ENCODE assay signal across 8 mouse cellular contexts in the genomic region with DNA sequence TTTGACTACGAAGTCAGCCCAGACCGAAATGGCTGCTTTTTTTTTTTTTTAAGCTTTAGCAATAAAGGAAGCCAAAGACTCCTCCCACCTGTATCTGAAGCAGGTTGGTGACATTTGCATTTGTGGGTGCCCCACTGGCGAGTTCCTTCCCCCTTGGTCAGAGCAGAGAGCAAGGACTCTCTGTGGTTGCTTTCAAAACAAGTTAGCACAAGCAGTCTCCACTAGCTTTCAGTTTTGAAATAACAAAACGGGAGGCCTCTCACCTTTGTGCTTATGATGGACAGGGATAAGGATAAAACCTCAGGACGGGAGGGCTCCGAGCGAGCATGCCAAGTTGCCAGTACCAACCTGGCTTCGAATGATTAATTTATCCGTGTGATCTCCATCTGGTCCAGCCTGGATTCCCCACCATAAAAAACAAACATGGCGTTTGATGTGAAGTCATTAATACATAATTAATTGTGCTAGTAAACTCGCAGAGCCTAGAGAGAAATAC. TPM values are rescaled to one million over a fixed set of nuclear protein-coding genes. Genes with fewer than 3 reads are reported as not detected.
DNase-seq lines count a peak whose midpoint lies in the region; ATAC-seq and TF ChIP-seq lines count a peak whose summit lies in the region.

No protein-coding gene starts in this region.

- TF ChIP-seq CTCF in thymus, adult 2 months (IDR thresholded peaks at IDR 0.05; ENCODE audit: borderline replicate concordance, control insufficient read depth, extremely low read depth, insufficient read depth, low read length, poor library complexity), result no peak
- TF ChIP-seq CTCF in kidney, postnatal 0 days (IDR thresholded peaks at IDR 0.05; ENCODE audit: low read depth), result no peak

- no peak for TF ChIP-seq POLR2A in thymus, adult 2 months (IDR thresholded peaks at IDR 0.05; ENCODE audit: control insufficient read depth, extremely low read depth, insufficient read depth, low read length, poor library complexity)

- H3K4me1 ChIP-seq in thymus, adult 2 months (replicated peaks; ENCODE audit: control insufficient read depth, insufficient read depth, low read length), result peaks cover 14% of the 10 kb centered on the region
- peaks cover 6% of the 10 kb centered on the region; the same call in 1 of the 2 replicates for H3K4me1 ChIP-seq in forebrain, embryonic 11.5 days (replicated peaks; ENCODE audit: control insufficient read depth, insufficient read depth, low read length)
- H3K4me1 ChIP-seq in kidney, postnatal 0 days (replicated peaks; ENCODE audit: insufficient read depth, low read length), result peaks cover 23% of the 10 kb centered on the region; the same call in 1 of the 2 replicates
- H3K4me1 ChIP-seq in midbrain, embryonic 12.5 days, result peaks cover 9% of the 10 kb centered on the region

- no peaks in the 10 kb centered on the region for H3K36me3 ChIP-seq in thymus, adult 2 months (ENCODE audit: control insufficient read depth, insufficient read depth, low read length)
- H3K36me3 ChIP-seq in forebrain, embryonic 11.5 days (ENCODE audit: control insufficient read depth, insufficient read depth, low read length), result no peaks in the 10 kb centered on the region
- H3K36me3 ChIP-seq in kidney, postnatal 0 days (ENCODE audit: insufficient read depth, low read length), result no peaks in the 10 kb centered on the region
- no peaks in the 10 kb centered on the region for H3K36me3 ChIP-seq in midbrain, embryonic 12.5 days

- H3K27ac ChIP-seq in thymus, adult 2 months (ENCODE audit: control insufficient read depth, insufficient read depth, low read length), result no peak overlapping the region
- H3K27ac ChIP-seq in forebrain, embryonic 11.5 days (ENCODE audit: low read depth, low read length), result no peak overlapping the region
- H3K27ac ChIP-seq in kidney, postnatal 0 days, result peak overlapping the region; percentile 86
- H3K27ac ChIP-seq in midbrain, embryonic 12.5 days (replicated peaks), result no peak overlapping the region

- ATAC-seq in forebrain, embryonic 11.5 days (replicated peaks; ENCODE audit: low FRiP score), result no peak
- ATAC-seq in kidney, postnatal 0 days (replicated peaks; ENCODE audit: low FRiP score, low read depth), result no peak
- ATAC-seq in midbrain, embryonic 12.5 days (ENCODE audit: low FRiP score, low read depth), result no peak

- DNase-seq in thymus, adult 2 months, result peak; percentile 22
- DNase-seq in thymus, postnatal 14 days, result no peak
- DNase-seq in forebrain, embryonic 11.5 days (ENCODE audit: low spot score), result no peak
- peak; percentile 26 for DNase-seq in kidney, postnatal 0 days (ENCODE audit: low spot score)
- no peak for DNase-seq in urinary bladder, postnatal 4 days (ENCODE audit: low spot score in 2 of 2)
- DNase-seq in right cerebral cortex, postnatal 4 days, result no peak
- DNase-seq in adrenal gland, adult 18-20 months (ENCODE audit: low spot score in 2 of 2), result no peak

- peak overlapping the region; percentile 97 for H3K4me2 ChIP-seq in forebrain, embryonic 11.5 days (ENCODE audit: low read depth, low read length, severe bottlenecking)
- H3K4me2 ChIP-seq in kidney, postnatal 0 days (ENCODE audit: low read length), result peak overlapping the region; percentile 92
- peak overlapping the region; percentile 92 for H3K4me2 ChIP-seq in midbrain, embryonic 12.5 days (replicated peaks)

- H3K9me3 ChIP-seq in forebrain, embryonic 11.5 days (ENCODE audit: control insufficient read depth, low read length), result no peaks in the 10 kb centered on the region
- no peaks in the 10 kb centered on the region for H3K9me3 ChIP-seq in kidney, postnatal 0 days (replicated peaks; ENCODE audit: low read length)
- H3K9me3 ChIP-seq in midbrain, embryonic 12.5 days, result no peaks in the 10 kb centered on the region

- no peak overlapping the region for H3K4me3 ChIP-seq in thymus, adult 2 months (ENCODE audit: control insufficient read depth, insufficient read depth, low read length)
- peak overlapping the region; percentile 77 for H3K4me3 ChIP-seq in forebrain, embryonic 11.5 days (ENCODE audit: low read depth, low read length)
- peak overlapping the region; percentile 88 for H3K4me3 ChIP-seq in kidney, postnatal 0 days (replicated peaks; ENCODE audit: low read depth, low read length)
- peak overlapping the region; percentile 82 for H3K4me3 ChIP-seq in midbrain, embryonic 12.5 days

- no peaks in the 10 kb centered on the region for H3K27me3 ChIP-seq in thymus, adult 2 months (ENCODE audit: control insufficient read depth, insufficient read depth, low read length)
- H3K27me3 ChIP-seq in forebrain, embryonic 11.5 days (ENCODE audit: control insufficient read depth, insufficient read depth, low read length), result peaks cover 2% of the 10 kb centered on the region; the same call in 1 of the 2 replicates
- H3K27me3 ChIP-seq in kidney, postnatal 0 days (ENCODE audit: insufficient read depth, low read length), result no peaks in the 10 kb centered on the region
- H3K27me3 ChIP-seq in midbrain, embryonic 12.5 days, result peaks cover 48% of the 10 kb centered on the region

- WGBS in thymus, adult 2 months, result 12% methylated on average over 11 of the region's 11 CpGs
- 36% methylated on average over 11 of the region's 11 CpGs for WGBS in forebrain, embryonic 11.5 days
- 9% methylated on average over 11 of the region's 11 CpGs for WGBS in kidney, postnatal 0 days
- WGBS in midbrain, embryonic 12.5 days, result 39% methylated on average over 11 of the region's 11 CpGs

- H3K9ac ChIP-seq in forebrain, embryonic 11.5 days (ENCODE audit: low read length), result no peak overlapping the region
- H3K9ac ChIP-seq in kidney, postnatal 0 days (ENCODE audit: low read depth, low read length), result peak overlapping the region; percentile 91; the same call in 1 of the 2 replicates
- H3K9ac ChIP-seq in midbrain, embryonic 12.5 days (replicated peaks), result no peak overlapping the region

RNA-seq across cellular contexts. Expression of a gene that starts 1.2 kb away (rescaled TPM):
- polyA plus RNA-seq in thymus, adult 2 months (2012; rRNA removed), result 12.5 and 13.8 TPM in 2 replicates
- 7.3 and 8.6 TPM in 2 replicates for polyA plus RNA-seq in forebrain, embryonic 11.5 days (2014; fragmentation: Nextera tagmentation; extraction: Ambion mirVana)
- polyA plus RNA-seq in kidney, postnatal 0 days (2015; fragmentation: Nextera tagmentation; extraction: Ambion mirVana), result 24.8 and 28.4 TPM in 2 replicates
- polyA plus RNA-seq in midbrain, embryonic 12.5 days (2016; fragmentation: Nextera tagmentation; extraction: Ambion mirVana), result 13.9 and 15.5 TPM in 2 replicates
- 10 to 100 TPM; 20.1 to 28.4 TPM for total RNA-seq in adrenal gland, adult 18-20 months (2021)

RNA-seq across cellular contexts. Expression of a gene that starts 44.2 kb away (rescaled TPM):
- polyA plus RNA-seq in thymus, adult 2 months (2012; rRNA removed), result 2.3 and 3.8 TPM in 2 replicates
- polyA plus RNA-seq in forebrain, embryonic 11.5 days (2014; fragmentation: Nextera tagmentation; extraction: Ambion mirVana), result 3.9 and 6.7 TPM in 2 replicates
- 6.4 and 7.1 TPM in 2 replicates for polyA plus RNA-seq in kidney, postnatal 0 days (2015; fragmentation: Nextera tagmentation; extraction: Ambion mirVana)
- polyA plus RNA-seq in midbrain, embryonic 12.5 days (2016; fragmentation: Nextera tagmentation; extraction: Ambion mirVana), result 4.9 and 6.1 TPM in 2 replicates
- total RNA-seq in adrenal gland, adult 18-20 months (2021), result 1 to 10 TPM; 4.3 to 4.5 TPM

RNA-seq across cellular contexts. Expression of a gene that starts 47.4 kb away (rescaled TPM):
- polyA plus RNA-seq in thymus, adult 2 months (2012; rRNA removed), result 0.42 and 0.62 TPM in 2 replicates
- polyA plus RNA-seq in forebrain, embryonic 11.5 days (2014; fragmentation: Nextera tagmentation; extraction: Ambion mirVana), result 1.3 and 1.6 TPM in 2 replicates
- polyA plus RNA-seq in kidney, postnatal 0 days (2015; fragmentation: Nextera tagmentation; extraction: Ambion mirVana), result 1.0 and 1.6 TPM in 2 replicates
- polyA plus RNA-seq in midbrain, embryonic 12.5 days (2016; fragmentation: Nextera tagmentation; extraction: Ambion mirVana), result 1.8 and 3.4 TPM in 2 replicates
- 1 to 10 TPM in 1 of 2 experiments, under 1 TPM in 1; 0.74 to 1.5 TPM for total RNA-seq in adrenal gland, adult 18-20 months (2021)

RNA-seq across cellular contexts. Expression of a gene that starts 57.4 kb away (rescaled TPM):
- polyA plus RNA-seq in thymus, adult 2 months (2012; rRNA removed), result 111 and 119 TPM in 2 replicates
- 60.2 and 61.4 TPM in 2 replicates for polyA plus RNA-seq in forebrain, embryonic 11.5 days (2014; fragmentation: Nextera tagmentation; extraction: Ambion mirVana)
- 30.7 and 31.7 TPM in 2 replicates for polyA plus RNA-seq in kidney, postnatal 0 days (2015; fragmentation: Nextera tagmentation; extraction: Ambion mirVana)
- polyA plus RNA-seq in midbrain, embryonic 12.5 days (2016; fragmentation: Nextera tagmentation; extraction: Ambion mirVana), result 68.0 and 74.2 TPM in 2 replicates
- 100 to 1,000 TPM in 1 of 2 experiments, 10 to 100 TPM in 1; 97.2 to 127 TPM for total RNA-seq in adrenal gland, adult 18-20 months (2021)

Comparison
In these comparisons a context has a peak if more than half of its experiments do, and no peak if none do; other contexts are left out.
1. DNase-seq: peak in thymus, adult 2 months (single experiment) and kidney, postnatal 0 days (single experiment); none in thymus, postnatal 14 days (single experiment), forebrain, embryonic 11.5 days (single experiment), urinary bladder, postnatal 4 days (0 of 2), right cerebral cortex, postnatal 4 days (single experiment) and adrenal gland, adult 18-20 months (0 of 2).
2. Peak in every context shown above with its lines, with median percentiles within 50 percentile points of each other: H3K4me2 ChIP-seq.